Mouse (Mus musculus) cortical plate, adult 2 months (tissue): ENCODE data around the gene Vpreb1.

Experiments
- CTCF ChIP-seq: fragments of 200-500 bp; IDR thresholded peaks from 2 replicates; pipeline ENCODE4 v1.5.1; 2011; ENCODE audit warnings: mild to moderate bottlenecking, control low read depth, low read length; ENCODE audit not compliant: insufficient read depth; ENCODE audit errors: extremely low read depth
- POLR2A ChIP-seq: fragments of 200-500 bp; IDR thresholded peaks from 2 replicates; pipeline ENCODE4 v1.6.1; 2011; ENCODE audit warnings: mild to moderate bottlenecking, low read length, control low read depth; ENCODE audit not compliant: insufficient read depth; ENCODE audit errors: extremely low read depth

DNA sequence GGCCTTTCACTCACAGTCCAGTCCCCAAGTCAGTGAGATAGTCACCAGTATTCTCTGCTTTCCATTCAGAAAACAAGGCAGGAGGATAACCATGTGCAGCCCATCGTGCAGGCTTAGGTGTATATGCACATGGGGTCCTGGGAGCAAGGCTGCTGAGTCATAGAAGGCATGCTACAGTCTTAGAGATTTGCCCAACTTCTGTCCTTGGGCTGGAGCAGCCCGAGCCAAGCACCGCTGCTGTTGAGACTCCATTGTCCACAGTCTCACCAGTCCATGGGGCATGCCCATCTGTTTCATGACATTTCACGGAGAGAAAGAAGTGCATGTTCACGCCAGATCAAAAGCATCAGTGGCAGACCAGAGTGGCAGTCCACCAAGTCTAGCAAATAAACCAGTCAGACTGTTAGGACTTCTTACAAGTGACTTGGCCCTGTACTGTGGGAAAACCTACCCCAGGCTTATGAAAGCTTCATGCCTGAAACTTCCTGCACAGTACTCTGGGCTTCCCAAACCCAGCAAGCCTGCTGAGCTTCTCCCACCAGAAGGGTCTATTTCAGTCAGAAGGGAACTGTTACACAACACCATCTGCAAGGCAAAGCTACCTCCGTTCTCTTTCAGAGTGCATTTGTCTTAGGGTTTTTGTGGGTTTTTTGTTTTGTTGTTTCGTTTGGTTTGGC, 47.9 kb upstream of the Vpreb1 start:
- TF ChIP-seq POLR2A, result no peak
- no peak for TF ChIP-seq CTCF
